Mouse (Mus musculus) Patski (cell line): ENCODE measurements at regions not wholly inside any gene's neighbourhood (a gene's known extent, or its start where the extent isn't known, plus 50 kb on each side); places are given as distances from the start of the nearest gene placed in this dataset.

Experiments used
- ATAC-seq: fragments of 100-300 bp; one replicate; pipeline ENCODE4 v1.8.0; 2021
- CTCF ChIA-PET: fragments of 350-600 bp; sonication (Branson Sonifier 250); formaldehyde crosslinking; loops from one replicate; lab custom pipeline; 2022; ENCODE audit warnings: inconsistent platforms; lab: Charles Lee
- POLR2A ChIA-PET: fragments of 350-600 bp; sonication (Branson Sonifier 250); formaldehyde crosslinking; loops from one replicate; lab custom pipeline; 2022; ENCODE audit warnings: antibody characterized with exemption, inconsistent platforms; lab: Charles Lee
- DNase-seq: peaks from one replicate; pipeline ENCODE4 v3.0.0-alpha.2; 2011; ENCODE audit warnings: low read depth, low spot score
- H3K27me3 ChIP-seq: fragments of 371-371 bp; one replicate; pipeline ENCODE4 v1.5.1; 2021
- CTCF ChIP-seq: fragments of 100-300 bp; IDR thresholded peaks from one replicate; pipeline ENCODE4 v1.5.1; 2021
- in situ Hi-C: fragments of 300-500 bp; cut with MboI; formaldehyde crosslinking; loops from 3 replicates; pipeline ENCODE4 v1.11.1; 2018; ENCODE audit warnings: low pct_unique_long_range_greater_than_20kb, mixed read lengths

- TF ChIP-seq CTCF, result no peak
- CTCF ChIA-PET, result interaction anchor here (1.4 kb wide), 1 partner anchor 14 kb away, joined by 3 read pairs; no protein-coding TSS in a partner anchor
- POLR2A ChIA-PET, result no interaction called here
- DNase-seq, result no peak
- no peak for ATAC-seq
- peaks cover 24% of the 10 kb centered on the region for H3K27me3 ChIP-seq
- in situ Hi-C loops, result no loop called here
Observed at GRCm38 (mm10) chr5:111543721-111544495, 126.7 kb downstream of the Mn1 start.

GRCm38 (mm10) chr5:111553471-111554382 lies 136.6 kb downstream of the Mn1 start:
- DNase-seq (no peak), ATAC-seq (no peak)
- in situ Hi-C loops, result no loop called here
- POLR2A ChIA-PET, result no interaction called here
- no peak for TF ChIP-seq CTCF
- peaks cover 33% of the 10 kb centered on the region for H3K27me3 ChIP-seq
- CTCF ChIA-PET, result no interaction called here

- TF ChIP-seq CTCF, result no peak
- no peak for ATAC-seq
- ChIA-PET CTCF (no interaction called here), POLR2A (no interaction called here)
- no peak for DNase-seq
- in situ Hi-C loops, result no loop called here
- peaks cover 24% of the 10 kb centered on the region for H3K27me3 ChIP-seq
Observed at GRCm38 (mm10) chr5:111554551-111555311, 137.6 kb downstream of the Mn1 start.

GRCm38 (mm10) chr5:111555312-111555957 lies 138.3 kb downstream of the Mn1 start:
- in situ Hi-C loops, result no loop called here
- ChIA-PET POLR2A (no interaction called here), CTCF (no interaction called here)
- DNase-seq, result no peak
- H3K27me3 ChIP-seq, result peaks cover 20% of the 10 kb centered on the region
- no peak for ATAC-seq
- no peak for TF ChIP-seq CTCF

GRCm38 (mm10) chr5:111555981-111556380 lies 138.8 kb downstream of the Mn1 start:
- DNase-seq (no peak), ATAC-seq (no peak)
- CTCF ChIA-PET, result no interaction called here
- TF ChIP-seq CTCF, result no peak
- POLR2A ChIA-PET, result no interaction called here
- in situ Hi-C loops, result no loop called here
- H3K27me3 ChIP-seq, result peaks cover 18% of the 10 kb centered on the region

- ChIA-PET CTCF (no interaction called here), POLR2A (no interaction called here)
- in situ Hi-C loops, result no loop called here
- TF ChIP-seq CTCF, result no peak
- peaks cover 28% of the 10 kb centered on the region for H3K27me3 ChIP-seq
- ATAC-seq (no peak), DNase-seq (no peak)
Observed at GRCm38 (mm10) chr5:111560432-111560831, 143.3 kb downstream of the Mn1 start.

GRCm38 (mm10) chr5:111561301-111561700 lies 144.1 kb downstream of the Mn1 start:
- in situ Hi-C loops, result no loop called here
- peaks cover 36% of the 10 kb centered on the region for H3K27me3 ChIP-seq
- CTCF ChIA-PET, result no interaction called here
- no peak for ATAC-seq
- DNase-seq, result no peak
- TF ChIP-seq CTCF, result no peak
- POLR2A ChIA-PET, result no interaction called here

- ChIA-PET POLR2A (no interaction called here), CTCF (no interaction called here)
- no peak for TF ChIP-seq CTCF
- in situ Hi-C loops, result no loop called here
- peaks cover 30% of the 10 kb centered on the region for H3K27me3 ChIP-seq
- peak; percentile 84 for ATAC-seq
- DNase-seq, result peak; percentile 90
Observed at GRCm38 (mm10) chr5:111570826-111571225, 153.7 kb downstream of the Mn1 start.

GRCm38 (mm10) chr5:111573265-111573873 lies 156.2 kb downstream of the Mn1 start:
- in situ Hi-C loops, result no loop called here
- TF ChIP-seq CTCF, result no peak
- DNase-seq (no peak), ATAC-seq (no peak)
- ChIA-PET POLR2A (no interaction called here), CTCF (no interaction called here)
- H3K27me3 ChIP-seq, result peaks cover 34% of the 10 kb centered on the region
